10 mouse cellular contexts compared by ENCODE assay signal in the genomic region with DNA sequence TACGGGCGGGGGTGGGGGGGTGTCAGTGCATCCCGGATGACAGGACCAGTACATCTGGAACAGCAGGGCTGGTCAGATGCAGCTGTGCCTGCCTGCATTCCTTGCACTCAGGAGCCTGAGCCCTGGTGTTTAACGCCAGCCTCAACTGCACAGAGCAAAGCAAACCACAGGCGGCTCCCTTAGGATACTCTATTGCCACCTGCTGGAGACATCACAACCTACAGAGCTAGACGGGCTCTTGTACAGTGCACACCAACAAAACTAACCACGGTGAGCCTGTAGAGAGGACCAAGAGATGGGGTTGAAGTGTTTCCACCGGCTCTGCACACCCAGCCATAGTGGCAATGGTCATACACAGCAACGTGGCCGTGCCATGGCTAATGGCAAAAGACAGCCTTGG. TPM values are rescaled to one million over a fixed set of nuclear protein-coding genes. Genes with fewer than 3 reads are reported as not detected.
DNase-seq lines count a peak whose midpoint lies in the region; ATAC-seq and TF ChIP-seq lines count a peak whose summit lies in the region.
"Had no signal": no experiment of that assay in that cellular context is flagged by ENCODE, and none has a peak within 500 bp of the region (broad histone marks: within the 10 kb centered on the region; RNA-seq: fewer than 3 reads in every experiment).

No protein-coding gene starts in this region.

- no peak overlapping the region for H3K4me3 ChIP-seq in cerebellum, adult 2 months (replicated peaks; ENCODE audit: insufficient read depth, low read depth, low read length)
- H3K4me3 ChIP-seq in forebrain, embryonic 12.5 days (replicated peaks): no peak overlapping the region
- no peak overlapping the region for H3K4me3 ChIP-seq in liver, embryonic 13.5 days (replicated peaks)
- no peak overlapping the region for H3K4me3 ChIP-seq in neural tube, embryonic 14.5 days (ENCODE audit: low read depth, low read length)

- TF ChIP-seq CTCF in cerebellum, adult 2 months (IDR thresholded peaks at IDR 0.05; ENCODE audit: borderline replicate concordance, insufficient read depth, low read depth, low read length): peak; percentile 35; the same call in 1 of the 2 replicates

- H3K27me3 ChIP-seq in cerebellum, adult 2 months (ENCODE audit: control insufficient read depth, insufficient read depth, low read length): peaks cover 5% of the 10 kb centered on the region; the same call in 1 of the 2 replicates
- H3K27me3 ChIP-seq in forebrain, embryonic 12.5 days: peaks cover 71% of the 10 kb centered on the region
- peaks cover 62% of the 10 kb centered on the region for H3K27me3 ChIP-seq in liver, embryonic 13.5 days
- H3K27me3 ChIP-seq in neural tube, embryonic 14.5 days (ENCODE audit: control insufficient read depth, insufficient read depth, low read length): peaks cover 7% of the 10 kb centered on the region
- H3K27me3 ChIP-seq: Patski had no signal

- WGBS in cerebellum, adult 2 months: 46% methylated on average over 10 of the region's 10 CpGs
- WGBS in forebrain, embryonic 12.5 days: 43% methylated on average over 10 of the region's 10 CpGs
- WGBS in liver, embryonic 13.5 days (ENCODE audit: insufficient replicate concordance): 40% methylated on average over 10 of the region's 10 CpGs
- WGBS in neural tube, embryonic 14.5 days: 38% methylated on average over 10 of the region's 10 CpGs

- H3K9me3 ChIP-seq in forebrain, embryonic 12.5 days: no peaks in the 10 kb centered on the region
- no peaks in the 10 kb centered on the region for H3K9me3 ChIP-seq in liver, embryonic 13.5 days (replicated peaks)
- H3K9me3 ChIP-seq in neural tube, embryonic 14.5 days (ENCODE audit: control insufficient read depth, low read length): no peaks in the 10 kb centered on the region

- no peak overlapping the region for H3K27ac ChIP-seq in cerebellum, adult 2 months (ENCODE audit: insufficient read depth, low read length)
- H3K27ac ChIP-seq in forebrain, embryonic 12.5 days: no peak overlapping the region
- H3K27ac ChIP-seq in liver, embryonic 13.5 days: no peak overlapping the region
- H3K27ac ChIP-seq in neural tube, embryonic 14.5 days (ENCODE audit: low read depth, low read length): no peak overlapping the region

- H3K4me1 ChIP-seq in cerebellum, adult 2 months (ENCODE audit: control insufficient read depth, insufficient read depth, low read length): no peaks in the 10 kb centered on the region
- H3K4me1 ChIP-seq in forebrain, embryonic 12.5 days: peaks cover 43% of the 10 kb centered on the region
- H3K4me1 ChIP-seq in liver, embryonic 13.5 days (replicated peaks): peaks cover 7% of the 10 kb centered on the region; the same call in 1 of the 2 replicates
- H3K4me1 ChIP-seq in neural tube, embryonic 14.5 days (ENCODE audit: control insufficient read depth, insufficient read depth, low read length): peaks cover 9% of the 10 kb centered on the region; the same call in 1 of the 2 replicates

- H3K4me2 ChIP-seq in forebrain, embryonic 12.5 days: no peak overlapping the region
- no peak overlapping the region for H3K4me2 ChIP-seq in liver, embryonic 13.5 days
- no peak overlapping the region for H3K4me2 ChIP-seq in neural tube, embryonic 14.5 days (ENCODE audit: low read depth, low read length)

- peak; percentile 71 for ATAC-seq in forebrain, embryonic 12.5 days (ENCODE audit: low FRiP score)
- ATAC-seq in liver, embryonic 13.5 days (ENCODE audit: low read depth): peak; percentile 34; the same call in 1 of the 2 replicates
- ATAC-seq in neural tube, embryonic 14.5 days (ENCODE audit: low read depth): peak; percentile 77; the same call in 1 of the 2 replicates
- ATAC-seq: Patski had no signal

- H3K36me3 ChIP-seq in forebrain, embryonic 12.5 days (replicated peaks): no peaks in the 10 kb centered on the region; the same call in 1 of the 2 replicates
- no peaks in the 10 kb centered on the region for H3K36me3 ChIP-seq in liver, embryonic 13.5 days
- H3K36me3 ChIP-seq in neural tube, embryonic 14.5 days (ENCODE audit: control insufficient read depth, insufficient read depth, low read length): no peaks in the 10 kb centered on the region

- DNase-seq in cerebellum, adult 2 months: no peak
- no peak for DNase-seq in cerebellum, adult 11 months
- peak; percentile 46 for DNase-seq in NIH3T3 (ENCODE audit: low read depth)
- DNase-seq in kidney, adult 11 months: peak; percentile 58
- DNase-seq in liver, embryonic 13.5 days: no peak
- DNase-seq in urinary bladder, postnatal 10 days (ENCODE audit: low spot score): no peak

- no peak for TF ChIP-seq POLR2A in cerebellum, adult 2 months (IDR thresholded peaks at IDR 0.05; ENCODE audit: borderline replicate concordance, insufficient read depth, low read length)

- no peak overlapping the region for H3K9ac ChIP-seq in forebrain, embryonic 12.5 days
- no peak overlapping the region for H3K9ac ChIP-seq in liver, embryonic 13.5 days
- no peak overlapping the region for H3K9ac ChIP-seq in neural tube, embryonic 14.5 days (replicated peaks; ENCODE audit: low read depth, low read length)

RNA-seq across cellular contexts. Expression of a gene that starts 9.0 kb away (rescaled TPM):
- not detected in 2 replicates for polyA plus RNA-seq in cerebellum, adult 2 months (2012; rRNA removed)
- polyA plus RNA-seq in forebrain, embryonic 12.5 days (2016; fragmentation: Nextera tagmentation; extraction: Ambion mirVana): not detected in 2 replicates
- polyA plus RNA-seq in liver, embryonic 13.5 days (2015; fragmentation: Nextera tagmentation; extraction: Ambion mirVana): not detected in 2 replicates
- not detected in 2 replicates for polyA plus RNA-seq in neural tube, embryonic 14.5 days (2014; fragmentation: Nextera tagmentation; extraction: Ambion mirVana)
- polyA plus RNA-seq: heart, embryonic 14.5 days had no signal

RNA-seq across cellular contexts. Expression of a gene that starts 22.1 kb away (rescaled TPM):
- 2.5 and 2.7 TPM in 2 replicates for polyA plus RNA-seq in cerebellum, adult 2 months (2012; rRNA removed)
- 0.21 and 0.22 TPM in 2 replicates for polyA plus RNA-seq in forebrain, embryonic 12.5 days (2016; fragmentation: Nextera tagmentation; extraction: Ambion mirVana)
- polyA plus RNA-seq in liver, embryonic 13.5 days (2015; fragmentation: Nextera tagmentation; extraction: Ambion mirVana): 0.13 and 0.17 TPM in 2 replicates
- 0.12 and 0.33 TPM in 2 replicates for polyA plus RNA-seq in neural tube, embryonic 14.5 days (2014; fragmentation: Nextera tagmentation; extraction: Ambion mirVana)

RNA-seq across cellular contexts. Expression of a gene that starts 59.3 kb away (rescaled TPM):
- 0.10 and 0.33 TPM in 2 replicates for polyA plus RNA-seq in cerebellum, adult 2 months (2012; rRNA removed)
- not detected in 2 replicates for polyA plus RNA-seq in forebrain, embryonic 12.5 days (2016; fragmentation: Nextera tagmentation; extraction: Ambion mirVana)
- polyA plus RNA-seq in liver, embryonic 13.5 days (2015; fragmentation: Nextera tagmentation; extraction: Ambion mirVana): not detected in 2 replicates
- polyA plus RNA-seq in neural tube, embryonic 14.5 days (2014; fragmentation: Nextera tagmentation; extraction: Ambion mirVana): 0.18 TPM in 1 of 2 replicates, not detected in the other
- polyA plus RNA-seq: heart, embryonic 14.5 days; Patski had no signal

Comparison
In these comparisons a context has a peak if more than half of its experiments do, and no peak if none do; other contexts are left out.
1. DNase-seq: peak in NIH3T3 (single experiment) and kidney, adult 11 months (single experiment); none in cerebellum, adult 2 months (0 of 2), cerebellum, adult 11 months (single experiment), liver, embryonic 13.5 days (single experiment) and urinary bladder, postnatal 10 days (single experiment).
2. Peak in every context shown above with its lines, with median percentiles within 50 percentile points of each other: ATAC-seq.